Mouse (Mus musculus) limb, embryonic 14.5 days (tissue): ENCODE measurements around the gene Sult4a1. TPM values are rescaled to one million over a fixed set of nuclear protein-coding genes. Genes with fewer than 3 reads are reported as not detected.

Experiments used
- ATAC-seq: fragments of 200-750 bp; cut with Nextera tagmentation; 2 replicates; pipeline ENCODE4 v1.8.0; 2017; ENCODE audit warnings: low read depth, moderate number of reproducible peaks, moderate TSS enrichment; ENCODE audit not compliant: low FRiP score
- DNase-seq: peaks from one replicate; pipeline ENCODE4 v3.0.0-alpha.2; 2015; ENCODE audit warnings: low spot score
- H3K27ac ChIP-seq: fragments of 300-500 bp; sonication (generic); replicated peaks from 2 replicates; pipeline ENCODE4 v1.5.1; 2014; ENCODE audit warnings: low read depth, mild to moderate bottlenecking, low read length, moderate library complexity, mixed read lengths
- H3K27me3 ChIP-seq: fragments of 300-500 bp; sonication (generic); 2 replicates; pipeline ENCODE4 v1.6.1; 2014; ENCODE audit warnings: low read length, mixed read lengths; ENCODE audit not compliant: control insufficient read depth, insufficient read depth
- H3K36me3 ChIP-seq: fragments of 300-500 bp; sonication (generic); 2 replicates; pipeline ENCODE4 v1.6.1; 2014; ENCODE audit warnings: mild to moderate bottlenecking, low read length, moderate library complexity, mixed read lengths; ENCODE audit not compliant: control insufficient read depth, insufficient read depth
- H3K4me1 ChIP-seq: fragments of 300-500 bp; sonication (generic); 2 replicates; pipeline ENCODE4 v1.6.1; 2014; ENCODE audit warnings: antibody characterized with exemption, low read length, mixed read lengths; ENCODE audit not compliant: control insufficient read depth, insufficient read depth
- H3K4me2 ChIP-seq: fragments of 300-500 bp; sonication (generic); replicated peaks from 2 replicates; pipeline ENCODE4 v1.6.1; 2014; ENCODE audit warnings: low read depth, mild to moderate bottlenecking, low read length, moderate library complexity; ENCODE audit not compliant: severe bottlenecking
- H3K4me3 ChIP-seq: fragments of 300-500 bp; sonication (generic); replicated peaks from 2 replicates; pipeline ENCODE4 v1.5.1; 2014; ENCODE audit warnings: low read length
- H3K9ac ChIP-seq: fragments of 300-500 bp; sonication (generic); 2 replicates; pipeline ENCODE4 v1.6.1; 2014; ENCODE audit warnings: mild to moderate bottlenecking, low read depth, low read length, moderate library complexity; ENCODE audit not compliant: severe bottlenecking
- H3K9me3 ChIP-seq: fragments of 300-500 bp; sonication (generic); 2 replicates; pipeline ENCODE4 v1.6.1; 2016; ENCODE audit warnings: low read length; ENCODE audit not compliant: control insufficient read depth
- POLR2A ChIP-seq: fragments of 200-500 bp; IDR thresholded peaks from 2 replicates; pipeline ENCODE4 v1.8.0; 2012; ENCODE audit warnings: inconsistent platforms, mild to moderate bottlenecking, moderate library complexity, borderline replicate concordance; ENCODE audit not compliant: insufficient read depth, insufficient read length; ENCODE audit errors: extremely low read depth
- WGBS: fragments of 180-500 bp; shearing (Covaris S2); extraction: QIAGEN DNeasy Blood & Tissue Kit; methylation state at CpG from one replicate; pipeline ENCODE4 v1.1.7; 2014; 5-methylcytosine and 5-hydroxymethylcytosine counted together
- polyA plus RNA-seq, 2 experiments: library from polyadenylated mRNA; depleted of rRNA in 1 of 2; stranded (reverse) in 1 of 2; unstranded in 1 of 2; fragments of >200 nt; fragmentation: Nextera tagmentation in 1 of 2; extraction: Ambion mirVana in 1 of 2; gene quantifications; 2 replicates each; pipeline versions ENCODE4 v1.2.1 to v1.2.3; 2012 to 2014

The Sult4a1 gene
- polyA plus RNA-seq, 2 experiments = 0.81 to 3.1 TPM

DNA sequence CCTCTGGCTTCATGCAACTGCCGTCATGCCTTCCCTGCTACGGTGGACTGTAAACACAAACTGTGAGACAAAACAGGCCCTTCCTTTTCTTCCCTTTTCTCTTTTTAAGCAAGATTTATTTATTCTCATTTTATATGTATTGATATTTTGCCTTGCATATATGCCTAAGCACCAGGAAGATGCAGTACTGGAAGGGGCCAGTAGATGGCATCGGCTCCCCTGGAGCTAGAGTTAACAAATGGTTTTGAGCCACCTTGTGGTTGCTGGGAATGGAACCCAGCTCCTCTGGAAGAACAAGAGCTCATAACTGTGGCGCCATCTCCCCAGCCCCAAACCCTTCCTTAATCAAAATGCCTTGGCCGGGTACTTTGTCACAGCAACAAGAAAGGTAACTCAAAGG is 29.9 kb upstream of the Sult4a1 start:
- Histone ChIP-seq H3K4me3 (no peak overlapping the region), H3K4me1 (no peaks in the 10 kb centered on the region), H3K9ac (no peak overlapping the region), H3K36me3 (no peaks in the 10 kb centered on the region), H3K9me3 (no peaks in the 10 kb centered on the region), H3K27me3 (no peaks in the 10 kb centered on the region), H3K27ac (no peak overlapping the region), H3K4me2 (no peak overlapping the region)
- ATAC-seq (no peak), DNase-seq (no peak)
- 80% methylated on average over 5 of the region's 5 CpGs for WGBS
- no peak for TF ChIP-seq POLR2A

DNA sequence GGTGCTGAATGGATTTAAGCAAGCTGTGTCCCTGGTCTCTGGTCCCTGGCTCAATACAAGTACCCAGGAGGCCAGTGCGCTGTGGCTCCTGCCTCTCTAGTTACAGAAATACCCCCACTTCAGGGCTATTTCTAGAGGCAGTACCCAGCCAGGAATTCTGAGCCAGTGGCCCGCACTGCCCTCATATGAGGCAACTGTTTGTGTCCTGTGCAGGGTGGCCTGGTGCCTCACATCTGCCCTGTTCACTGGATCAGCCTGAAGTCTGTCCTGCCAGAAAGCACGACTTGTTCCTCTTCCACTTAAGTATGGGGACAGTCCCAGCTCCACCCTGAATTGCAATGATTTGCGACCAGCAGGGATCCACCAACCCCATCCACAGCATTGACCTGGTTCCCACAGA is 27.9 kb upstream of the Sult4a1 start:
- H3K27me3 ChIP-seq = no peaks in the 10 kb centered on the region
- no peak for TF ChIP-seq POLR2A
- H3K9ac ChIP-seq = no peak overlapping the region
- ATAC-seq (no peak), DNase-seq (no peak)
- 63% methylated on average over 4 of the region's 4 CpGs for WGBS
- no peaks in the 10 kb centered on the region for H3K9me3 ChIP-seq
- H3K4me1 ChIP-seq = no peaks in the 10 kb centered on the region
- no peak overlapping the region for H3K27ac ChIP-seq
- H3K4me2 ChIP-seq = no peak overlapping the region
- H3K36me3 ChIP-seq = no peaks in the 10 kb centered on the region
- no peak overlapping the region for H3K4me3 ChIP-seq

DNA sequence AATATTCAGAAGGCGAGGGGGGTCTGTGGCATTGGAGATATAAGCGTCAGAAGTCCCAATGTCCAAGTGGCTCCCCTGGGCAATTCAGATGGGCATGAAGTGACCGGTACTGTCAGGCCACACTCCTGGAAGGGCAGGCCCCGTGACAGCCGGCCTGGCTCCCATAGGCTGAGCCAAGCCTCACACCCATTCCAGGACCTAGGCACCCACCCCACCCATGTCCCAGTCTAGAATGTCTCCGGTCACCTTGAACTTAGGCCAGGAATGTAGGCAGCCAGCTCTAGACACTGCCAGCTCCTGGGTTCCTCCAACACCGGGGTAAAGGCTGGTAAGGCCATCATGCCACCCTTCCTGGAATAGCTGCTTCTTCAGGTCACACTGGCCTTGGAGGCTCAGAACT is 26.4 kb upstream of the Sult4a1 start:
- TF ChIP-seq POLR2A = no peak
- no peak overlapping the region for H3K27ac ChIP-seq
- DNase-seq = no peak
- no peak for ATAC-seq
- no peaks in the 10 kb centered on the region for H3K27me3 ChIP-seq
- no peak overlapping the region for H3K9ac ChIP-seq
- no peaks in the 10 kb centered on the region for H3K4me1 ChIP-seq
- H3K9me3 ChIP-seq = no peaks in the 10 kb centered on the region
- 93% methylated on average over 7 of the region's 7 CpGs for WGBS
- H3K36me3 ChIP-seq = no peaks in the 10 kb centered on the region
- no peak overlapping the region for H3K4me3 ChIP-seq
- H3K4me2 ChIP-seq = no peak overlapping the region

DNA sequence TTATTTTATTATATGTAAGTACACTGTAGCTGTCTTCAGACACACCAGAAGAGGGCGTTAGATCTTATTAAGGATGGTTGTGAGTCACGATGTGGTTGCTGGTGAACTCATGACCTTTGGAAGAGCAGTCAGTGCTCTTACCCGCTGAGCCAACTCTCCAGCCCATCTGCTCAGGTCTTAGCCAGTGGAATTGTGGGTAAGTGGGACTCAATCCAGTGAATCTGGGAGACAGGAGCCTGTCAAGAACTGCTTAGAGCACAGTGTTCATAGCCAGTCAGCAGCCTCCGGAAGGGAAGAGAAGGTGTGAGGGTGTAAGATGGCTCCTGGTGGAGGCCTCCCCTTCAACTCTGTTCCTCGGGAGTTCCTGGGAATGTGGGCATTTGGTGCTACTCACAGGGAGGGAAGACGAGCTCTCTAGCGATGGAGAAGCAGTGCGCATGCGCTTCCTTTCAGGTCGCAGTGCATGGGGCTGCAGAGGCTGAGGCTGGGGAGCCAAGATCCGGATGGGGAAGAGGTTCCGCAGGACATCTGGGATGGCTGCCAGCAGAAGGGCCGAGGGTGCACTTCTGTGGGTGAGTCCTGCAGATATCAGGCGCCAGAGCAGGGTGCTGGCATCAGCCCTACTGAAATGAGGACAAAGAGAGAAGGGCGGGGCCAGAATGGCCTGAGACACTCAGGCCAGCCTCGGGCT is 25.7 kb upstream of the Sult4a1 start:
- Histone ChIP-seq H3K36me3 (no peaks in the 10 kb centered on the region), H3K4me1 (no peaks in the 10 kb centered on the region), H3K4me3 (no peak overlapping the region), H3K9me3 (no peaks in the 10 kb centered on the region), H3K27ac (no peak overlapping the region), H3K4me2 (no peak overlapping the region), H3K9ac (no peak overlapping the region), H3K27me3 (no peaks in the 10 kb centered on the region)
- no peak for ATAC-seq
- 56% methylated on average over 16 of the region's 16 CpGs for WGBS
- TF ChIP-seq POLR2A = no peak
- no peak for DNase-seq

DNA sequence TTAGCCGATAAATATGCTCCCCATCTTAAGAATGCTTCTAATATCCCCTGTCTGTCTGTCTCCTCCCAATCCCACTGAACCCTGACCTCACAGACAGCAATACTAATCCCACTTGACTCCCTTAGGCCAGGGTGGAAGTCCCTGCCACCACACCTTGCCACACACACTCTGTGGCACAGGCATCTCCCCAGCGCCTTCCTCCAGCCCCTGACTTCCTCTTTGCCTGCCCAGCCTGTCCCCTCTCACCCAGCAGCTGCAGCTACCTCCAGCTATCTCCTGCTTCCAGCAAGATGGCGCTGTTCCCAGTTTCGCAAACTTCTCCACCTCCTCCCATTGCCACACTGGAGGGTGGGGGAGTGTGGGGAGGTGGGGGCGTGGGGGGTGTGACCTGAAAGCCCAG is 21.3 kb upstream of the Sult4a1 start:
- H3K4me2 ChIP-seq = no peak overlapping the region
- no peaks in the 10 kb centered on the region for H3K9me3 ChIP-seq
- no peak overlapping the region for H3K9ac ChIP-seq
- WGBS = 35% methylated on average over 5 of the region's 5 CpGs
- H3K27me3 ChIP-seq = no peaks in the 10 kb centered on the region
- no peaks in the 10 kb centered on the region for H3K36me3 ChIP-seq
- H3K27ac ChIP-seq = no peak overlapping the region
- no peak for TF ChIP-seq POLR2A
- ATAC-seq (no peak), DNase-seq (no peak)
- no peak overlapping the region for H3K4me3 ChIP-seq
- no peaks in the 10 kb centered on the region for H3K4me1 ChIP-seq
